Mouse (Mus musculus) G1E (cell line): ENCODE measurements around the gene Arl4d.
"Not testable (repeated sequence)": the region's sequence is repeated elsewhere in the genome, so short reads cannot be mapped to it uniquely, and the experiment has no call there.

Experiments used
- CTCF ChIP-seq: IDR thresholded peaks from 2 replicates; pipeline ENCODE4 v1.5.1; 2012; ENCODE audit warnings: low read depth, low read length, inconsistent platforms, mixed read lengths
- GATA2 ChIP-seq: IDR thresholded peaks from 2 replicates; pipeline ENCODE4 v1.6.1; 2012; ENCODE audit warnings: low read depth, low read length, inconsistent platforms, borderline replicate concordance

DNA sequence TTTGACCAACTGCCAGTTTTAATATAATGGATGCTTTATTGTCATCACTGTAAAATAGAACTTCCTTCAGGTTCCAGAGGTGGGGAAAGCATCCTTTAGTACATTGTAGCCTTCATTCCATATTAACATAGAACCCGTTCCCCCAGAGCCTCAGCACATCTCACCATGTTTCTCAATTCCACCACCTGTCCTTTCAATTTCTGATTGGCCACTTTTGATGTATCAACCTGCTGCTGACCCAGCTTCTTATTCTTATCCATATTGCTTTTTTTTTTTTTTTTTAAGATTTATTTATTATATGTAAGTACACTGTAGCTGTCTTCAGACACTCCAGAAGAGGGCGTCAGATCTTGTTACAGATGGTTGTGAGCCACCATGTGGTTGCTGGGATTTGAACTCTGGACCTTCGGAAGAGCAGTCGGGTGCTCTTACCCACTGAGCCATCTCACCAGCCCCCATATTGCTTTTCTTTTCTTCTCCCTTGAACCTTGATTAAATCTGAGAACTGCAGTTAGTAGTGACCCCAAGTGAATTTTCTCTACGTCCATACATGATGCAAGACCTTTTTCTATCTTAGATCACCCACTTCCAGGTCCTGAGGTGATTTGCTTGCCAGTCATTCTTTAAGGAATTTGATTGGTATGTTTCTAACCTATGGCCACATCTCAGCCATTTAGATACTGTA, 36.5 kb upstream of the Arl4d start:
- TF ChIP-seq CTCF, GATA2: not testable (repeated sequence)
